In genomic region chr11:55404659-55405457, GRCm38 (mm10) we compare ENCODE assay signal across 9 mouse cellular contexts. TPM values are rescaled to one million over a fixed set of nuclear protein-coding genes. Genes with fewer than 3 reads are reported as not detected.
DNase-seq lines count a peak whose midpoint lies in the region; ATAC-seq lines count a peak whose summit lies in the region.
"Had no signal": no experiment of that assay in that cellular context is flagged by ENCODE, and none has a peak within 500 bp of the region (broad histone marks: within the 10 kb centered on the region; RNA-seq: fewer than 3 reads in every experiment).

No protein-coding gene starts in this region.

- WGBS in heart, embryonic 15.5 days: 80% methylated on average over 9 of the region's 9 CpGs
- WGBS in heart, embryonic 10.5 days: 84% methylated on average over 9 of the region's 9 CpGs
- 90% methylated on average over 9 of the region's 9 CpGs for WGBS in midbrain, embryonic 11.5 days
- WGBS in midbrain, embryonic 15.5 days: 88% methylated on average over 9 of the region's 9 CpGs
- 87% methylated on average over 9 of the region's 9 CpGs for WGBS in intestine, embryonic 16.5 days
- WGBS in stomach, embryonic 16.5 days: 81% methylated on average over 9 of the region's 9 CpGs

- ATAC-seq in heart, embryonic 15.5 days (replicated peaks; ENCODE audit: insufficient number of reproducible peaks, insufficient read depth, low FRiP score, low read depth): no peak
- no peak for ATAC-seq in midbrain, embryonic 11.5 days (ENCODE audit: low FRiP score)
- no peak for ATAC-seq in midbrain, embryonic 15.5 days (replicated peaks)
- no peak for ATAC-seq in intestine, embryonic 16.5 days
- ATAC-seq in stomach, embryonic 16.5 days (ENCODE audit: insufficient read depth, low FRiP score): no peak

- 0 out of 2 replicates have a peak, but pooled peaks cover 5% of the 10 kb centered on the region for H3K4me1 ChIP-seq in heart, embryonic 15.5 days (replicated peaks)
- H3K4me1 ChIP-seq in heart, embryonic 10.5 days: 0 out of 2 replicates have a peak, but pooled peaks cover 5% of the 10 kb centered on the region
- H3K4me1 ChIP-seq in midbrain, embryonic 11.5 days (ENCODE audit: control insufficient read depth, insufficient read depth, low read length): no peaks in the 10 kb centered on the region
- no peaks in the 10 kb centered on the region for H3K4me1 ChIP-seq in midbrain, embryonic 15.5 days
- H3K4me1 ChIP-seq in intestine, embryonic 16.5 days (ENCODE audit: control insufficient read depth, insufficient read depth, low read length): peaks cover 3% of the 10 kb centered on the region
- no peaks in the 10 kb centered on the region for H3K4me1 ChIP-seq in stomach, embryonic 16.5 days (ENCODE audit: control insufficient read depth, insufficient read depth, low read length)
- H3K4me1 ChIP-seq: hindbrain, embryonic 13.5 days had no signal

- no peak overlapping the region for H3K4me3 ChIP-seq in heart, embryonic 15.5 days
- no peak overlapping the region for H3K4me3 ChIP-seq in heart, embryonic 10.5 days
- H3K4me3 ChIP-seq in midbrain, embryonic 11.5 days (ENCODE audit: low read depth, low read length): no peak overlapping the region
- H3K4me3 ChIP-seq in midbrain, embryonic 15.5 days: no peak overlapping the region
- H3K4me3 ChIP-seq in intestine, embryonic 16.5 days (ENCODE audit: low read length): no peak overlapping the region
- H3K4me3 ChIP-seq in stomach, embryonic 16.5 days (replicated peaks; ENCODE audit: low read length): no peak overlapping the region
- H3K4me3 ChIP-seq: hindbrain, embryonic 13.5 days had no signal

- H3K4me2 ChIP-seq in heart, embryonic 15.5 days: no peak overlapping the region
- H3K4me2 ChIP-seq in midbrain, embryonic 11.5 days: no peak overlapping the region
- H3K4me2 ChIP-seq in midbrain, embryonic 15.5 days: no peak overlapping the region
- no peak overlapping the region for H3K4me2 ChIP-seq in intestine, embryonic 16.5 days (ENCODE audit: low read depth, low read length)
- H3K4me2 ChIP-seq in stomach, embryonic 16.5 days (ENCODE audit: low read depth, low read length): no peak overlapping the region
- H3K4me2 ChIP-seq: hindbrain, embryonic 13.5 days had no signal

- H3K27ac ChIP-seq in heart, embryonic 15.5 days: peak overlapping the region; percentile 71
- no peak overlapping the region for H3K27ac ChIP-seq in heart, embryonic 10.5 days
- H3K27ac ChIP-seq in midbrain, embryonic 11.5 days (ENCODE audit: low read depth, low read length): no peak overlapping the region
- H3K27ac ChIP-seq in midbrain, embryonic 15.5 days: no peak overlapping the region
- peak overlapping the region; percentile 43 for H3K27ac ChIP-seq in intestine, embryonic 16.5 days (ENCODE audit: low read length)
- peak overlapping the region; percentile 78 for H3K27ac ChIP-seq in stomach, embryonic 16.5 days (ENCODE audit: low read length)

- H3K9ac ChIP-seq in heart, embryonic 15.5 days: no peak overlapping the region
- H3K9ac ChIP-seq in midbrain, embryonic 11.5 days (ENCODE audit: low read length): no peak overlapping the region
- H3K9ac ChIP-seq in midbrain, embryonic 15.5 days: no peak overlapping the region
- H3K9ac ChIP-seq in intestine, embryonic 16.5 days (ENCODE audit: low read depth, low read length): no peak overlapping the region
- H3K9ac ChIP-seq in stomach, embryonic 16.5 days (ENCODE audit: low read length): no peak overlapping the region
- H3K9ac ChIP-seq: hindbrain, embryonic 13.5 days had no signal

- DNase-seq in heart, embryonic 10.5 days (ENCODE audit: low spot score): no peak
- DNase-seq in midbrain, embryonic 11.5 days (ENCODE audit: low spot score, missing footprints): peak; percentile 45
- no peak for DNase-seq in embryo, embryonic 10.5 days (ENCODE audit: low spot score)
- no peak for DNase-seq in adipocyte (ENCODE audit: low spot score)

- H3K9me3 ChIP-seq in heart, embryonic 15.5 days (replicated peaks): no peaks in the 10 kb centered on the region
- H3K9me3 ChIP-seq in heart, embryonic 10.5 days: no peaks in the 10 kb centered on the region
- no peaks in the 10 kb centered on the region for H3K9me3 ChIP-seq in midbrain, embryonic 11.5 days (ENCODE audit: control insufficient read depth, low read length)
- H3K9me3 ChIP-seq in midbrain, embryonic 15.5 days: no peaks in the 10 kb centered on the region
- H3K9me3 ChIP-seq in intestine, embryonic 16.5 days (ENCODE audit: control insufficient read depth, low read length): no peaks in the 10 kb centered on the region
- no peaks in the 10 kb centered on the region for H3K9me3 ChIP-seq in stomach, embryonic 16.5 days (replicated peaks; ENCODE audit: control insufficient read depth, low read length)
- H3K9me3 ChIP-seq: hindbrain, embryonic 13.5 days had no signal

- peaks cover 94% of the 10 kb centered on the region for H3K36me3 ChIP-seq in heart, embryonic 15.5 days
- peaks cover 98% of the 10 kb centered on the region for H3K36me3 ChIP-seq in heart, embryonic 10.5 days
- peaks cover 3% of the 10 kb centered on the region for H3K36me3 ChIP-seq in midbrain, embryonic 11.5 days (ENCODE audit: control insufficient read depth, insufficient read depth, low read length)
- no peaks in the 10 kb centered on the region for H3K36me3 ChIP-seq in midbrain, embryonic 15.5 days (replicated peaks)
- H3K36me3 ChIP-seq in intestine, embryonic 16.5 days (ENCODE audit: control insufficient read depth, insufficient read depth, low read length): peaks cover 16% of the 10 kb centered on the region
- H3K36me3 ChIP-seq in stomach, embryonic 16.5 days (ENCODE audit: control insufficient read depth, insufficient read depth, low read length): peaks cover 33% of the 10 kb centered on the region; the same call in 1 of the 2 replicates

- H3K27me3 ChIP-seq in heart, embryonic 15.5 days: no peaks in the 10 kb centered on the region
- H3K27me3 ChIP-seq in heart, embryonic 10.5 days (ENCODE audit: insufficient read depth, poor library complexity, severe bottlenecking): no peaks in the 10 kb centered on the region
- H3K27me3 ChIP-seq in midbrain, embryonic 11.5 days (ENCODE audit: control insufficient read depth, insufficient read depth, low read length): no peaks in the 10 kb centered on the region
- H3K27me3 ChIP-seq in midbrain, embryonic 15.5 days (replicated peaks): no peaks in the 10 kb centered on the region
- H3K27me3 ChIP-seq in intestine, embryonic 16.5 days (replicated peaks; ENCODE audit: control insufficient read depth, insufficient read depth, low read length): no peaks in the 10 kb centered on the region
- no peaks in the 10 kb centered on the region for H3K27me3 ChIP-seq in stomach, embryonic 16.5 days (ENCODE audit: control insufficient read depth, insufficient read depth, low read length)
- H3K27me3 ChIP-seq: hindbrain, embryonic 13.5 days had no signal

RNA-seq across cellular contexts. Expression of gene Sparc, which starts 18.1 kb away (rescaled TPM):
- 1,914 and 2,149 TPM in 2 replicates for polyA plus RNA-seq in heart, embryonic 15.5 days (2015; fragmentation: Nextera tagmentation; extraction: Ambion mirVana)
- 995 and 1,097 TPM in 2 replicates for polyA plus RNA-seq in heart, embryonic 10.5 days (2016; fragmentation: Nextera tagmentation; extraction: Ambion mirVana)
- 411 and 428 TPM in 2 replicates for polyA plus RNA-seq in midbrain, embryonic 11.5 days (2014; fragmentation: Nextera tagmentation; extraction: Ambion mirVana)
- 482 and 547 TPM in 2 replicates for polyA plus RNA-seq in midbrain, embryonic 15.5 days (2015; fragmentation: Nextera tagmentation; extraction: Ambion mirVana)
- polyA plus RNA-seq in intestine, embryonic 16.5 days (2015; fragmentation: Nextera tagmentation; extraction: Ambion mirVana): 1,500 and 1,563 TPM in 2 replicates
- polyA plus RNA-seq in stomach, embryonic 16.5 days (2015; fragmentation: Nextera tagmentation; extraction: Ambion mirVana): 2,158 and 2,387 TPM in 2 replicates

RNA-seq across cellular contexts. Expression of gene Atox1, which starts 56.2 kb away (rescaled TPM):
- 252 and 260 TPM in 2 replicates for polyA plus RNA-seq in heart, embryonic 15.5 days (2015; fragmentation: Nextera tagmentation; extraction: Ambion mirVana)
- polyA plus RNA-seq in heart, embryonic 10.5 days (2016; fragmentation: Nextera tagmentation; extraction: Ambion mirVana): 269 and 273 TPM in 2 replicates
- 217 and 224 TPM in 2 replicates for polyA plus RNA-seq in midbrain, embryonic 11.5 days (2014; fragmentation: Nextera tagmentation; extraction: Ambion mirVana)
- 225 and 229 TPM in 2 replicates for polyA plus RNA-seq in midbrain, embryonic 15.5 days (2015; fragmentation: Nextera tagmentation; extraction: Ambion mirVana)
- polyA plus RNA-seq in intestine, embryonic 16.5 days (2015; fragmentation: Nextera tagmentation; extraction: Ambion mirVana): 408 and 413 TPM in 2 replicates
- polyA plus RNA-seq in stomach, embryonic 16.5 days (2015; fragmentation: Nextera tagmentation; extraction: Ambion mirVana): 421 and 424 TPM in 2 replicates

Comparison
In these comparisons a context has a peak if more than half of its experiments do, and no peak if none do; other contexts are left out.
1. H3K27ac ChIP-seq: peak in heart, embryonic 15.5 days (single experiment), intestine, embryonic 16.5 days (single experiment) and stomach, embryonic 16.5 days (single experiment); none in heart, embryonic 10.5 days (single experiment), midbrain, embryonic 11.5 days (single experiment) and midbrain, embryonic 15.5 days (single experiment).